Mouse (Mus musculus): ENCODE results near the gene Sod3. TPM values are rescaled to one million over a fixed set of nuclear protein-coding genes. Genes with fewer than 3 reads are reported as not detected.

The Sod3 gene
- polyA plus RNA-seq, 1 experiment from 2014 or later: 0.67 TPM

DNA sequence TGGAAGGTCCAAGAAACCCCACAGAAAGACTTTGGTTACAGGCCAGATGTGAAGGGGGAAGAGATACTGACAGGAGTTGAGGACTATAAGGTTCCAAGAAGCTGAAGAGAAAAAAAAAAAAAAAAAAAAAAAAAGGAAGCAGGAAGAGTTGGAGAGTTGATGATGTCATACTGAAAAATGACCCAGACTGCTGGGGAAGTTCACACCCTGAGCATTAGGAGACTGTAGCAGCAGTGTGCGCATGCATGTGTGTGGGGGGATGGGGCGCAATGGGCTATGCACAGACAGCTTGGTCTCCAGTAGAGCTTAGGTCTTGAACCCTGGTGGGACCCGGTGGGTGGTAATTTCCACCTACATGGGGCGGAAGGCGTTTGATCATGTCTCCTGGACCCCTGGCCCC, 20.2 kb downstream of the Sod3 start:
- 78% methylated on average over 5 of the region's 5 CpGs for WGBS
- Histone ChIP-seq H3K4me3 (no peak overlapping the region), H3K4me1 (no peaks in the 10 kb centered on the region), H3K27ac (no peak overlapping the region), H3K27me3 (no peaks in the 10 kb centered on the region), H3K9me3 (no peaks in the 10 kb centered on the region), H3K4me2 (no peak overlapping the region), H3K9ac (no peak overlapping the region), H3K36me3 (no peaks in the 10 kb centered on the region)
- ATAC-seq (ENCODE audit: borderline replicate concordance, extremely low read depth, low FRiP score, low TSS enrichment): no peak

- Histone ChIP-seq H3K4me1 (no peaks in the 10 kb centered on the region), H3K27me3 (no peaks in the 10 kb centered on the region), H3K36me3 (no peaks in the 10 kb centered on the region), H3K4me2 (no peak overlapping the region), H3K9me3 (no peaks in the 10 kb centered on the region), H3K27ac (no peak overlapping the region), H3K9ac (no peak overlapping the region), H3K4me3 (no peak overlapping the region)
- WGBS: 66% methylated on average over 2 of the region's 2 CpGs
- no peak for ATAC-seq (ENCODE audit: borderline replicate concordance, extremely low read depth, low FRiP score, low TSS enrichment)
These were observed 22.4 kb downstream of the Sod3 start for GRCm38 (mm10) chr5:52386016-52386415.

GRCm38 (mm10) chr5:52388092-52388749, 24.6 kb downstream of the Sod3 start:
- no peaks in the 10 kb centered on the region for H3K4me1 ChIP-seq
- H3K4me3 ChIP-seq: no peak overlapping the region
- no peak overlapping the region for H3K4me2 ChIP-seq
- no peak for ATAC-seq (ENCODE audit: borderline replicate concordance, extremely low read depth, low FRiP score, low TSS enrichment)
- no peaks in the 10 kb centered on the region for H3K36me3 ChIP-seq
- H3K27me3 ChIP-seq: no peaks in the 10 kb centered on the region
- H3K27ac ChIP-seq: no peak overlapping the region
- 63% methylated on average over 7 of the region's 7 CpGs for WGBS
- no peak overlapping the region for H3K9ac ChIP-seq
- H3K9me3 ChIP-seq: no peaks in the 10 kb centered on the region

GRCm38 (mm10) chr5:52390381-52390780, 26.8 kb downstream of the Sod3 start:
- WGBS: 90% methylated on average over 6 of the region's 6 CpGs
- Histone ChIP-seq H3K27ac (no peak overlapping the region), H3K36me3 (no peaks in the 10 kb centered on the region), H3K9ac (no peak overlapping the region), H3K9me3 (no peaks in the 10 kb centered on the region), H3K4me3 (no peak overlapping the region), H3K27me3 (no peaks in the 10 kb centered on the region), H3K4me1 (no peaks in the 10 kb centered on the region), H3K4me2 (no peak overlapping the region)
- no peak for ATAC-seq (ENCODE audit: borderline replicate concordance, extremely low read depth, low FRiP score, low TSS enrichment)

DNA sequence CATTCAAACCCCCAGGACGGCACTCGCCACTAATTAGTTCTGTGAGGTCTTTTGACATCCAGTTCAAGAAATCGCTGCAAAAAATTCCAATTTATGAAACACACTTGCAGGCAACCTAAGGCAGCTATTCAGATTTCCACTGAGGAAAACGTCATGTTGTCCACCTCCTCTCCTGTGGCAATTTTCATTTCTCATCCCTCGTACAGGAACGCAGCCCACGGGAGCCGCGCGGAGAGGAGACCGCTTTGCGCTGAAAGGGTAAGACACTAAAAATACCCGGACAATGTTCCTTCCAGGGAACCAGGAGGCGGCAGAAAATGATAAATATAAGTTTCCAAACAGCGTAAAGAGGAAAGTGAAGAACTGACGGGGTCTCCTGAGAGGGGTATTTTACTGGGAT, 27.9 kb downstream of the Sod3 start:
- no peak overlapping the region for H3K27ac ChIP-seq
- no peak for ATAC-seq (ENCODE audit: borderline replicate concordance, extremely low read depth, low FRiP score, low TSS enrichment)
- H3K4me2 ChIP-seq: no peak overlapping the region
- no peaks in the 10 kb centered on the region for H3K27me3 ChIP-seq
- no peaks in the 10 kb centered on the region for H3K4me1 ChIP-seq
- H3K36me3 ChIP-seq: no peaks in the 10 kb centered on the region
- 73% methylated on average over 16 of the region's 16 CpGs for WGBS
- H3K4me3 ChIP-seq: no peak overlapping the region
- no peak overlapping the region for H3K9ac ChIP-seq
- H3K9me3 ChIP-seq: no peaks in the 10 kb centered on the region

DNA sequence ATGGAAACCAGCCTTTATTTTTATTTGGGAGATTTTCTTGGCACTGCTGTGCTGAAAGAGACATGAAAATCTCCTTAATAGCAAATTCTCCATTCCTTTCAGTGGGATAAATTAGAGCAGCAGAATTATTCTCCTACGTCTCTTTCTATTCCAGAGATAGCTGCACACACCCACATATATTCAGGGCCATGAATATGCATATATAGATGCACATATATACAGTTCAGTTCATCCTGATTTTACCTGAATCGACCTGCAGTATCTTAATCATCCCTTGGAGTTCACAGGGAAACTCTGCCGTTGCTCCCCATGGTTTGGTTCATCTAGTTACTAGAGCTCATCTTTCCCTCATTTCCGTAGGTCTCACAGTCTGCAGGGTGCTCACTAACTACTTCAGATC, 30.2 kb downstream of the Sod3 start:
- Histone ChIP-seq H3K4me3 (no peak overlapping the region), H3K9me3 (no peaks in the 10 kb centered on the region)
- WGBS: 84% methylated on average over 4 of the region's 4 CpGs

DNA sequence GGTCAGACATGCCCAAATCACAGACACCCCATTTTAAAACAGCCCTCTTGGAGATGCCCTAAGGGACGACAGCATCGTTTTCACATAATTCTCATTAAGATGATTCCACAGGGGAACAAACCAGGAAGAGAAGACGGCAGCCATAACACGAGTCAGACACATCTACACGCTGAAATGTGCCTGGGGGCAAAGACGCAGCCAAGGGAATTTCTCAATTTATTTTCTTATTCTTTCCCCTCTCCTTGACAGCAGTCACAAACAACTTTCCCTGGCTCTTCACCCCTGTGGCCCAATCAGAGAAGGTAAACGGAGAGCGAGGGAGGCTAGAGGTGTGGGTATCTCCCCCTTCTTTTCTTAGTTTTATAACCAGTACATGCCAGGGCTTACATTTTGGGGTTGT, 40.8 kb downstream of the Sod3 start:
- Histone ChIP-seq H3K9me3 (no peaks in the 10 kb centered on the region), H3K27ac (no peak overlapping the region), H3K4me3 (no peak overlapping the region), H3K36me3 (no peaks in the 10 kb centered on the region), H3K9ac (no peak overlapping the region), H3K4me2 (no peak overlapping the region), H3K27me3 (no peaks in the 10 kb centered on the region), H3K4me1 (no peaks in the 10 kb centered on the region)
- ATAC-seq (ENCODE audit: borderline replicate concordance, extremely low read depth, low FRiP score, low TSS enrichment): no peak
- WGBS: 67% methylated on average over 8 of the region's 8 CpGs

More for the DNA sequence above, 30.2 kb downstream of the Sod3 start:
- no peaks in the 10 kb centered on the region for H3K27me3 ChIP-seq
- no peak overlapping the region for H3K9ac ChIP-seq
- no peaks in the 10 kb centered on the region for H3K4me1 ChIP-seq
- H3K27ac ChIP-seq: no peak overlapping the region
- no peak for ATAC-seq (ENCODE audit: borderline replicate concordance, extremely low read depth, low FRiP score, low TSS enrichment)
- H3K36me3 ChIP-seq: no peaks in the 10 kb centered on the region
- H3K4me2 ChIP-seq: no peak overlapping the region

- Histone ChIP-seq H3K4me3 (no peak overlapping the region), H3K4me2 (no peak overlapping the region), H3K27ac (no peak overlapping the region), H3K9ac (no peak overlapping the region), H3K27me3 (no peaks in the 10 kb centered on the region), H3K4me1 (no peaks in the 10 kb centered on the region), H3K9me3 (no peaks in the 10 kb centered on the region), H3K36me3 (no peaks in the 10 kb centered on the region)
- ATAC-seq (ENCODE audit: borderline replicate concordance, extremely low read depth, low FRiP score, low TSS enrichment): no peak
- WGBS: 46% methylated on average over 7 of the region's 7 CpGs
These were observed 45.2 kb downstream of the Sod3 start for GRCm38 (mm10) chr5:52408668-52409315.

- no peak for ATAC-seq (ENCODE audit: borderline replicate concordance, extremely low read depth, low FRiP score, low TSS enrichment)
- Histone ChIP-seq H3K27me3 (no peaks in the 10 kb centered on the region), H3K9ac (no peak overlapping the region), H3K9me3 (no peaks in the 10 kb centered on the region), H3K4me1 (no peaks in the 10 kb centered on the region), H3K4me3 (no peak overlapping the region), H3K36me3 (no peaks in the 10 kb centered on the region), H3K4me2 (no peak overlapping the region), H3K27ac (no peak overlapping the region)
- WGBS: 62% methylated on average over 12 of the region's 12 CpGs
These were observed 46.6 kb downstream of the Sod3 start for GRCm38 (mm10) chr5:52410197-52410596.

DNA sequence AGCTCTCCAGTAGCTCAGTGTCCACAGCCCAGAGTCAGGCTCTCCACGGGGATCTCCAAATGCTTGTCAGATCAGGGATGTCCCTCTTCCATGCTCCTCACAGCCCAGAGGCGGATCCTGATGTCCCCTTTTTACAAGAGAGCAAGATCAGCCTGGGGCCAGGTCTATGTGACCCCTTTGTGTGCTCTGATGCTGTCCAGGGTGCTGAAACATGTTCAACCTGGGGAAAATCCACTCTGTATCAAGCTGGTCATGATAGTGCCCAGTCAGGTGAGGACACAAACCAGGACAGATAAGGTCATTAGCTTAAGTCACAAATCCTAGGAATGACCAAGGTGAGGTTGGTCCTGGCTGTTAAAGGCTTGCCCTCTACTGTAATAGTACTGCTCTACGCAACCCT, 48.0 kb downstream of the Sod3 start:
- Histone ChIP-seq H3K9ac (no peak overlapping the region), H3K4me1 (no peaks in the 10 kb centered on the region), H3K27me3 (no peaks in the 10 kb centered on the region), H3K4me3 (no peak overlapping the region), H3K4me2 (no peak overlapping the region), H3K36me3 (no peaks in the 10 kb centered on the region), H3K9me3 (no peaks in the 10 kb centered on the region), H3K27ac (no peak overlapping the region)
- WGBS: 51% methylated on average over 3 of the region's 3 CpGs
- no peak for ATAC-seq (ENCODE audit: borderline replicate concordance, extremely low read depth, low FRiP score, low TSS enrichment)

DNA sequence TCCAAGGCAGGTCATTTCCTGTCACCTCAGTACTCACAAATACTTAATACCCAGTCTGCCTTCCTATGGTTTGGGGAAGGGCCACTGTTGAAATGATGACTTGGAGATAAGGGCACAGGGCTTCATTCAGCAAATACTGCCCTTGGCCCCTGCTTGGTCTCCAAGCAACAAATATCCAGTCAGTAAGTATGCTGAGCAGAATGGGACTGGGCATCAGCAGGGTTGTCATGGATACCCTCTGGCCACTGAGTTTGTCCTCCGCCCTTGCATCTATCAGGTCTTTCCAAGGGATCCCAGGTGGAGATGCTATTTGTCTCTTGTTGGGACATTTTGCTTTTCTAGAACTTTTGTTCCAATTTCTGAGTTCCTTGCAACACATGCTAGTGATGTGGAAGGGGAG, 51.6 kb downstream of the Sod3 start:
- H3K4me2 ChIP-seq: no peak overlapping the region
- H3K4me1 ChIP-seq: no peaks in the 10 kb centered on the region
- no peaks in the 10 kb centered on the region for H3K9me3 ChIP-seq
- ATAC-seq (ENCODE audit: borderline replicate concordance, extremely low read depth, low FRiP score, low TSS enrichment): no peak
- 74% methylated on average over 1 of the region's 1 CpGs for WGBS
- H3K36me3 ChIP-seq: no peaks in the 10 kb centered on the region
- H3K27ac ChIP-seq: no peak overlapping the region
- H3K27me3 ChIP-seq: no peaks in the 10 kb centered on the region
- H3K9ac ChIP-seq: no peak overlapping the region
- H3K4me3 ChIP-seq: no peak overlapping the region

- H3K4me2 ChIP-seq: no peak overlapping the region
- no peaks in the 10 kb centered on the region for H3K36me3 ChIP-seq
- no peak overlapping the region for H3K9ac ChIP-seq
- 71% methylated on average over 6 of the region's 6 CpGs for WGBS
- H3K27ac ChIP-seq: no peak overlapping the region
- H3K4me3 ChIP-seq: no peak overlapping the region
- ATAC-seq (ENCODE audit: borderline replicate concordance, extremely low read depth, low FRiP score, low TSS enrichment): 0 out of 2 replicates have a peak, but pooled peaks have one; percentile 11
- no peaks in the 10 kb centered on the region for H3K27me3 ChIP-seq
- no peaks in the 10 kb centered on the region for H3K9me3 ChIP-seq
- no peaks in the 10 kb centered on the region for H3K4me1 ChIP-seq
These were observed 52.3 kb downstream of the Sod3 start for GRCm38 (mm10) chr5:52415917-52416316.
